Mouse (Mus musculus) spleen, embryonic (tissue): ENCODE results near the gene Snrpf.

Source experiments
- CTCF ChIA-PET: fragments of 350-600 bp; sonication (Branson Sonifier 250); formaldehyde crosslinking; loops from one replicate; lab custom pipeline; 2022; lab: Charles Lee

Snrpf gene

GRCm38 (mm10) chr10:93577271-93577886, 12.1 kb downstream of the Snrpf start:
- CTCF ChIA-PET, result no interaction called here

GRCm38 (mm10) chr10:93575960-93576359, 13.5 kb downstream of the Snrpf start:
- CTCF ChIA-PET, result interaction anchor here (0.7 kb wide), 1 partner anchor 55 kb away, joined by 3 read pairs; no protein-coding TSS in a partner anchor

- CTCF ChIA-PET, result no interaction called here
Measured at GRCm38 (mm10) chr10:93574966-93575365, 14.5 kb downstream of the Snrpf start.

- CTCF ChIA-PET, result no interaction called here
Measured at GRCm38 (mm10) chr10:93572209-93572608, 17.3 kb downstream of the Snrpf start.

- CTCF ChIA-PET, result no interaction called here
Measured at GRCm38 (mm10) chr10:93568671-93569070, 20.8 kb downstream of the Snrpf start.

- CTCF ChIA-PET, result interaction anchor here (0.6 to 0.7 kb wide), 2 partner anchors 20 to 143 kb away, joined by 3 to 4 read pairs; no protein-coding TSS in a partner anchor
Measured at GRCm38 (mm10) chr10:93567841-93568566, 21.5 kb downstream of the Snrpf start.

- CTCF ChIA-PET, result no interaction called here
Measured at GRCm38 (mm10) chr10:93567066-93567465, 22.4 kb downstream of the Snrpf start.

GRCm38 (mm10) chr10:93564518-93565090, 24.9 kb downstream of the Snrpf start:
- CTCF ChIA-PET, result no interaction called here

- CTCF ChIA-PET, result no interaction called here
Measured at GRCm38 (mm10) chr10:93559786-93560185, 29.7 kb downstream of the Snrpf start.

- CTCF ChIA-PET, result interaction anchor here (0.6 kb wide), 1 partner anchor 493 kb away, joined by 3 read pairs; no protein-coding TSS in a partner anchor
Measured at GRCm38 (mm10) chr10:93557971-93558370, 31.5 kb downstream of the Snrpf start.

- CTCF ChIA-PET, result no interaction called here
Measured at GRCm38 (mm10) chr10:93552596-93552995, 36.9 kb downstream of the Snrpf start.

- CTCF ChIA-PET, result no interaction called here
Measured at GRCm38 (mm10) chr10:93549821-93550220, 39.7 kb downstream of the Snrpf start.

- CTCF ChIA-PET, result interaction anchor here (0.7 to 1.0 kb wide), 2 partner anchors 9 to 171 kb away, joined by 4 read pairs; partner anchors contain the start of gene Amdhd1
Measured at GRCm38 (mm10) chr10:93548991-93549390, 40.5 kb downstream of the Snrpf start.

GRCm38 (mm10) chr10:93547741-93548270, 41.7 kb downstream of the Snrpf start:
- CTCF ChIA-PET, result interaction anchor here (0.5 to 0.7 kb wide), 3 partner anchors 18 to 381 kb away, joined by 3 to 5 read pairs (median 4); no protein-coding TSS in a partner anchor

- CTCF ChIA-PET, result no interaction called here
Measured at GRCm38 (mm10) chr10:93544172-93544571, 45.3 kb downstream of the Snrpf start.

GRCm38 (mm10) chr10:93543176-93543575, 46.3 kb downstream of the Snrpf start:
- CTCF ChIA-PET, result no interaction called here

GRCm38 (mm10) chr10:93542356-93542755, 47.1 kb downstream of the Snrpf start:
- CTCF ChIA-PET, result no interaction called here

- CTCF ChIA-PET, result no interaction called here
Measured at GRCm38 (mm10) chr10:93541585-93541984, 47.9 kb downstream of the Snrpf start.

GRCm38 (mm10) chr10:93540431-93541210, 48.9 kb downstream of the Snrpf start, which contains the start of gene Ccdc38:
Gene Ccdc38, plus strand, starts transcription at chr10:93540632.
- CTCF ChIA-PET, result interaction anchor here (0.5 to 1.3 kb wide), 2 partner anchors 8 to 16 kb away, joined by 3 to 4 read pairs; no protein-coding TSS in a partner anchor

- CTCF ChIA-PET, result interaction anchor here (1.3 kb wide), 1 partner anchor 9 kb away, joined by 4 read pairs; no protein-coding TSS in a partner anchor
Measured at GRCm38 (mm10) chr10:93539775-93540430, 49.6 kb downstream of the Snrpf start, which contains the start of gene Amdhd1. Gene Amdhd1, minus strand, starts transcription at chr10:93540033.
